Mouse (Mus musculus): ENCODE data around the gene Stambpl1. TPM values are rescaled to one million over a fixed set of nuclear protein-coding genes. Genes with fewer than 3 reads are reported as not detected.

The Stambpl1 gene
- polyA plus RNA-seq, 1 experiment: 5.9 TPM

DNA sequence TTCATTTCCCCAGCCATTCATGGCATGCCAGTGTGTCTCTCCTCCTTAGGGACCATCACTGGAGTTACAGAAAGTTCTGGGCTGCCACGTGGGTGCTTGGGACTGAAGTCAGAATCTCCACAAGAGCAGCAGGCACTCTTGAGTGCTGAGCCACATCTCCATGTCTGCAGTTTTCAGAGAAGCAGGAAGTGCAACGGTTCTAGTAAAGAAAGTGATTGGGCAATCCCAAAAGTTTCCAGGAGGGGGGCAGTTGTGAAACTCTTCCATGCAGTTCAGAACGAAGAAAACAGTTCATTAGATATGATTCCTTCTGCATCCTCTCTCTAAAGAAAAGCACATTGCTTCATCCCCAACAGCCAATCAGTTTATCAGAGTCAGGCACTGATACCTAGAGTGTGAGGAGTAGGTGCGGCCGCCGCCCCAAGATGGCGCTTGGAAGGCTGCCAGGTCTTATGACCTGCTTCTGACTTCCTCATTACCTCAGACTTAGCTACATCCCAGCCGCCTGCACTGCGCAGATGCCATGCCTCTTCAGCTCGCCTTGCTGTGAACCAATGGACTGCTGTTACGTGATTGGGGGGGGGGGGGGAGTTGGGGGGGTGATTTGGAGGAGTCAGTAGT lies 78.2 kb downstream of the Stambpl1 start:
- H3K27ac ChIP-seq (replicated peaks; ENCODE audit: low read depth, low read length): peak overlapping the region; percentile 70
- no peaks in the 10 kb centered on the region for H3K4me1 ChIP-seq (ENCODE audit: control insufficient read depth, insufficient read depth, insufficient read length, low read length)
- H3K4me3 ChIP-seq (ENCODE audit: insufficient read depth, low read depth, low read length): no peak overlapping the region

GRCm38 (mm10) chr19:34270824-34271464 lies 78.9 kb downstream of the Stambpl1 start:
- Histone ChIP-seq H3K27ac (replicated peaks; ENCODE audit: low read depth, low read length) (no peak overlapping the region), H3K4me3 (ENCODE audit: insufficient read depth, low read depth, low read length) (no peak overlapping the region), H3K4me1 (ENCODE audit: control insufficient read depth, insufficient read depth, insufficient read length, low read length) (no peaks in the 10 kb centered on the region; the same call in 1 of the 2 replicates)

DNA sequence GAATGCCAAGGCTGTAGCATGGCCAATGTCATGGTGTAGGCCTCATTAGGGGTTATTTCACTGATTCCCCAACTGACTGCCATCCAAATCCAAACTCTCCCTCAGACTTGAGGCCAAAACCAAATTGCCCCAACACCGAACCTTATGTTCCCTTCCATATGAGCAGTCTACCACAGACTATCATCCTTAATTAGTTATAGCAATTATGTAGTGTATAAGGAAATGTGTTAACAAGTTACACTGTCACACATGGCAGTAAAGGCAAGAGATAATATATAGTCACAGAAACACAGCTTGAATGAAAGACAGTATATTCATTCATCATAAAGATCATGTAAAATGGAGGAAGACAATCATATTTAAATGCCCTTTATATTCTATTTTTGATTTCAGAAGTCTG lies 81.0 kb downstream of the Stambpl1 start:
- Histone ChIP-seq H3K4me3 (ENCODE audit: insufficient read depth, low read depth, low read length) (no peak overlapping the region), H3K27ac (replicated peaks; ENCODE audit: low read depth, low read length) (no peak overlapping the region), H3K4me1 (ENCODE audit: control insufficient read depth, insufficient read depth, insufficient read length, low read length) (no peaks in the 10 kb centered on the region; the same call in 1 of the 2 replicates)

- H3K4me3 ChIP-seq (ENCODE audit: insufficient read depth, low read depth, low read length): no peak overlapping the region
- H3K4me1 ChIP-seq (ENCODE audit: control insufficient read depth, insufficient read depth, insufficient read length, low read length): no peaks in the 10 kb centered on the region; the same call in 1 of the 2 replicates
- H3K27ac ChIP-seq (replicated peaks; ENCODE audit: low read depth, low read length): no peak overlapping the region
Observed at GRCm38 (mm10) chr19:34278078-34278477, 86.0 kb downstream of the Stambpl1 start.

- peaks cover 3% of the 10 kb centered on the region for H3K4me1 ChIP-seq (ENCODE audit: control insufficient read depth, insufficient read depth, insufficient read length, low read length)
Observed at GRCm38 (mm10) chr19:34283614-34284013, 91.6 kb downstream of the Stambpl1 start.

DNA sequence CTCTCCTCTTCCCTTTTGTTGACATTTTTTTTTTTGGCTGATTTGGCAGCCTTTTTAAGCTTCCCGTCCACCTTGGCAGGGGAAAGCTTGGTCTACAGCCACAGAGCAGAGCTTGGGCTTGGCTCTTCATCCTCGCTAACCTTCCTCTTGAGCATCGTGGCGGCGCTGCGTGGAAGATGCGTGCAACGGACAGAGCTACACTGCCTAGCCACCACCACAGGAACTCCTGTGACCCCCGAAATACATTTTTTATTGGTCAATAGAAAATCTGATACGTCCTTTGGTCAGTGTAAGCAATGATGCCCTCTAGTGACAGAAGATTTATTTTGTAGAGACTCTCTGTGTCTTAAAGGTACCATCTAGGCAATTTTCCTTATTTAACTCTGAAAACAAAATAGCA lies 92.4 kb downstream of the Stambpl1 start:
- H3K4me1 ChIP-seq (ENCODE audit: control insufficient read depth, insufficient read depth, insufficient read length, low read length): peaks cover 6% of the 10 kb centered on the region
- peak overlapping the region; percentile 55 for H3K4me3 ChIP-seq (ENCODE audit: insufficient read depth, low read depth, low read length)
- peak overlapping the region; percentile 14 for H3K27ac ChIP-seq (replicated peaks; ENCODE audit: low read depth, low read length)

More at GRCm38 (mm10) chr19:34283614-34284013, 91.6 kb downstream of the Stambpl1 start:
- no peak overlapping the region for H3K4me3 ChIP-seq (ENCODE audit: insufficient read depth, low read depth, low read length)
- H3K27ac ChIP-seq (replicated peaks; ENCODE audit: low read depth, low read length): no peak overlapping the region

DNA sequence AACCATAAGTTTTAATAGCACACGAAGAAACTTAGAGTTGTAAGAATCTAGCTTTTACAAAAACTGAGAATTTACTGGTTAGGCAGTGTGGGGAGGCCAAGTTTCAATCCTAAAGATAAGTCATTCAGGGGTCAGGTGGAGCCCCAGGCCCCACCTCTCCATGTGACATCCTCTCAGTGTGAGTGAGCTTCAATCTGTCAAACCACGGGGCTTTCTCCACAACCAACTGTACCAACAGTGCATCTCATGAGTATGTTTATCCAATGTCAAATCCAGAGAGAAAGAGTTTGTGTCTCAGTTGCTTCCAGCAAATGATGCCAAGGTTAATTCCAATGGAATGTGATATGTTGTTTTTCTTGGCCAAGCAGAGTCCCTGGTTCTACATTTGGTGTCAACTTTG lies 92.8 kb downstream of the Stambpl1 start:
- no peak overlapping the region for H3K27ac ChIP-seq (replicated peaks; ENCODE audit: low read depth, low read length)
- H3K4me1 ChIP-seq (ENCODE audit: control insufficient read depth, insufficient read depth, insufficient read length, low read length): peaks cover 6% of the 10 kb centered on the region
- no peak overlapping the region for H3K4me3 ChIP-seq (ENCODE audit: insufficient read depth, low read depth, low read length)

- H3K4me1 ChIP-seq (ENCODE audit: control insufficient read depth, insufficient read depth, insufficient read length, low read length): peaks cover 10% of the 10 kb centered on the region
- H3K4me3 ChIP-seq (ENCODE audit: insufficient read depth, low read depth, low read length): no peak overlapping the region
- H3K27ac ChIP-seq (replicated peaks; ENCODE audit: low read depth, low read length): no peak overlapping the region
Observed at GRCm38 (mm10) chr19:34287221-34287620, 95.2 kb downstream of the Stambpl1 start.

- no peak overlapping the region for H3K27ac ChIP-seq (replicated peaks; ENCODE audit: low read depth, low read length)
- peaks cover 17% of the 10 kb centered on the region for H3K4me1 ChIP-seq (ENCODE audit: control insufficient read depth, insufficient read depth, insufficient read length, low read length)
- H3K4me3 ChIP-seq (ENCODE audit: insufficient read depth, low read depth, low read length): no peak overlapping the region
Observed at GRCm38 (mm10) chr19:34287656-34288415, 95.8 kb downstream of the Stambpl1 start.

GRCm38 (mm10) chr19:34288696-34289095 lies 96.7 kb downstream of the Stambpl1 start:
- Histone ChIP-seq H3K4me3 (ENCODE audit: insufficient read depth, low read depth, low read length) (no peak overlapping the region), H3K27ac (replicated peaks; ENCODE audit: low read depth, low read length) (no peak overlapping the region)

More at GRCm38 (mm10) chr19:34288696-34289095, 96.7 kb downstream of the Stambpl1 start:
- peaks cover 21% of the 10 kb centered on the region for H3K4me1 ChIP-seq (ENCODE audit: control insufficient read depth, insufficient read depth, insufficient read length, low read length)

Other genes starting within 250 kb of the Stambpl1 start
- gene Lipf, start 231.0 kb upstream of the Stambpl1 start, polyA plus RNA-seq (2012; ENCODE audit: insufficient read depth, insufficient read length, missing spikeins): not detected in 2 replicates
- gene Lipk, start 183.9 kb upstream of the Stambpl1 start, polyA plus RNA-seq (2012; ENCODE audit: insufficient read depth, insufficient read length, missing spikeins): not detected in 2 replicates
- not detected in 2 replicates for gene Lipn, start 124.9 kb upstream of the Stambpl1 start, polyA plus RNA-seq (2012; ENCODE audit: insufficient read depth, insufficient read length, missing spikeins)
- gene Lipm, start 91.3 kb upstream of the Stambpl1 start, polyA plus RNA-seq (2012; ENCODE audit: insufficient read depth, insufficient read length, missing spikeins): not detected in 2 replicates
- gene Ankrd22, start 26.2 kb upstream of the Stambpl1 start, polyA plus RNA-seq (2012; ENCODE audit: insufficient read depth, insufficient read length, missing spikeins): not detected in 2 replicates
- 24.5 and 30.0 TPM in 2 replicates for gene Acta2, start 63.4 kb downstream of the Stambpl1 start, polyA plus RNA-seq (2012; ENCODE audit: insufficient read depth, insufficient read length, missing spikeins)
- gene Fas, start 98.4 kb downstream of the Stambpl1 start, polyA plus RNA-seq (2012; ENCODE audit: insufficient read depth, insufficient read length, missing spikeins): 30.8 and 37.3 TPM in 2 replicates

All from brown adipose tissue, adult 24 weeks (tissue).